Mouse (Mus musculus) lung, postnatal 25 days (tissue): ENCODE measurements around the gene Sec1.

Experiments
- DNase-seq: peaks from one replicate; pipeline ENCODE4 v3.0.0; 2022; ENCODE audit warnings: low spot score

The Sec1 gene

DNA sequence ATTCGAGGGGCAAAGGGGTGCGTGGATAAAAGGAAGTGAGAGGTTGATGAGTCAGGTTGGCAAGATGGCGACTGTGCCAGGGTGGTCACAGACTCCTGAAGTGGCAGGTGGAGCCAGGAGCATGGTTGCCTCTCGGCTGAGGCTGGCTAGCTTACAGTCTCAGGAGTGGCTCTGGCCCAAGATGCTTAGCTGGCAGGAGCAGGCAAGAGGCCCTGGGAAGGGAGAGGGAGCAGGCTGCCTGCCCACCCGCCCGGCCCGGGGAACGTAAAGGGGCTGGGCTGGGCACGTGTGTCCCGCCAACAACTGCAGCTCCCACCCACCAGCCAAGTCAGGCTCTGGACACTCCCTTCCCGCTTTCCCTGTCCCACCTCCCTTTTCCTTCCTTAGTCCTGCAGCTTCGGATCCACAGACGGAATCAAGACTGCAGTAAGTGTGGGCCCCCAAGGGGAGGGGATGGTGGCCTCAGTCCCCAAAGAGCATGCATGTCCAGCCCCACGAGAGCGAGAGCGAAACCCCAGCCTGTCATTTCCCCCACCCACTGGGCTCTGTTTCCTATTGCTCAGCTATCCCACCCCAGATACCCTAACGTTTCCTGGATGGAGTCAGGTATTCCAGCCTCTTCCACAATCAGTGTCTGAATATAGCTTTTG lies 52.7 kb downstream of the Sec1 start:
- DNase-seq: peak; percentile 54

DNA sequence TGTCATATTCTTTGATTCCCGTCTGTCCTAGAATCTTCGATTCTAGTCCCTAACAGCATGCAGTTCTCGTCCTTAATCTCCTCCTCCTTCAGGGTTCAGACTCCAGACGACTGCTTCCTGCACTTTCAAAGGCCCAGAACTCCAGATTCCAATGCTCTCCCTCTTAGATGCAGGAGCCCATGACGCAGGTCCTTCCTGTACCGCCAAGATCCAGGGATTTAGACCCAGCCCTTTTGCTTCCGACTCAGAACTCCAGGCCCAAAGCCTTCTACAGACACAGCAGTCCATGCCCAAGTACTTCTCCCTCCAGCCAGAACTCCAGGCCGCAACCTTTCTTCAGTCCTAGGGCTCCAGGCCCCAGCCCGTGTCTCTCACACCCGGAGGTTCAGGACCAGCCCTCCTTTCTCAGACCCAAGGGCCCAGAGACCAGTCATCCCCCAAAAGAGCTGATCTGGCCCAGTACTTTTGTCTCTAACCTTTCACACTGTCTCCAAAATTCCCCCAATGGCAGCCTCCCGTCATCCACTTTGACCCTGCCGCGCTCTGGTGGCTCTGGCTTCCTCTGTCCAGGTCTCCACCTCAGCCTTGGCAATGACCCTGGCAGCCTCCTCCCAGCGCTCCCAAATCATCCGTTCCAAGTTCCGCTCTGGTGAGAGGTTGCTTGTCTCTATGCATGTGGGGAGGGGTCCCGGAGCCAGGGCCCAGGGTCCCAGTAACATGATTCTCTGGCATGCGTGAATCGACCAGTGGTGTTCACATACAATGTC lies 53.8 kb downstream of the Sec1 start:
- no peak for DNase-seq

DNA sequence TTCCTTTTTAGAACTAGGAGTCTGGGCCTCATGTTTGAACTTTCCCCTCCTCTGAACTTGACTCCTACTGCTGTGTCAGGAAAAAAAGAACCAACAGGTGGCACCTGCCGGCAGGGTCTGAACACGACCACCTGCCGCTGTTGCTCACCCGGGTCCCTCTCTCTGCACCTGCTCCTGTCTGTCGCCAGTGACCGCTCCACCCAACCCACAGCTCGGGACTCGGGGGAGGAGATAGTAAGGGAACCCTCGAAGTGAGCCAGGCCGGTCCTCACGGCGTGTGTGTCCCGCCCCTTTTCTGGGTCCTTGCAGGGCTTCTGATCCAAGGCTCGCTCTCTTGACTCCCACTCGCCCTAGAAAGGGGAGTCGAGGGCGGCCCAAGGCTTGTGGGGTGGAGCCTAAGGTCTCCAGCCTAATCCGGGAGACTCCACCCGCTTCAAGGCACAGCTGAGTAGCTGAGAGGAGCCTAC lies 54.6 kb downstream of the Sec1 start, which contains the start of gene Mamstr:
Gene Mamstr, plus strand, starts transcription at position 417 of the 467 bp plus-strand sequence.
- DNase-seq: no peak

DNA sequence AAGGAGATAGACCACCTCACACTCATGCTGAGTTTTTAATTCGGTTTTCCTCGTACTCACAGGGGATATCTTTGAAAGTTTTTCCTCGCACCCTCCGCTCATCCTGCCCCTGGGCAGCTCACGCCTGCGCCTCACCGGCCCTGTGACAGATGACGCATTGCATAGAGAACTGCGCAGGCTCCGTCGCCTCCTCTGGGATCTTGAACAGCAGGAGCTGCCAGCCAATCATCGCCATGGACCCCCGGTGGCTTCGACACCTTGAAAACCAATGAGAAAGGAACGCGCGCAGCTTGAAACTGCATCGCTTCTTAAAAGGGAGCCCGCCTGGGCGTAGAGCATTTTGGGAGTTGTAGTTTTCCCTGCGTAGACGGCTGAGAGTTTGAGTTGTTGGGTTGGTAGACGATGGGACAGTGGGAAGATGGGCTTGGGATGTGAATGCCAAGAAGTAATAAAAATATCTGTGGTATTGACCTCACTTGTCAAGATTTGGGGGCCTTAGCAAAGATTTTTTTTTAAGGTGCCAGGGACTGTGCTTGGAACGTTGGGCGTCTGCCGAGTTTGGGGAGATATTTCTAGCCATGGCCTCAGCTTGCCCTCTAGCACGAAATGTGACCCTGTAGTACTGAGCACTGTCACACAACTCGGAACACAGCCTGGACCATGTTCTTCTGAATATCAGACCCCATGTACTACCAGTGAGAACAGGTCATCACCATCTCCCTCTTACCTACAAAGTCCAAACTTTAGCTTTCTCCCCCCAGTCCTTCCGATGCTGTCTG lies 55.4 kb downstream of the Sec1 start:
- DNase-seq: peak; percentile 93

DNA sequence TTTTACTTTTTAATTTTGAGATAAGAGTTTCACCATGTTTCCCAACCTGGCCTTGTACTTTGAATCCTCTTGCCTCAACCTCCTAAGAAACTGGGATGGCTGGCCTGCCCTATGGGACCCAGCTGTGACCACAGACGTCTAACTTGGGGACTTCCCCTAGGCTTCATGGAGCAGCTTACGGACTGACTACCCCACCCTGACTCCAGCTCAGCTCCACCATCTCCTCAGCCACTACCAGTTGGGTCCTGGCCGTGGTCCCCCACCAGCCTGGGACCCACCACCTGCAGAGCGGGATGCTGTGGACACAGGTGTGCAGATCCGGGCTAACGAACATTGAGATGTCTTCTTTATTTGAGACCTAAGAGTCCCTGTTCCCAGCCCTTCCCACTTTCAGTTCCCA lies 56.5 kb downstream of the Sec1 start:
- no peak for DNase-seq

DNA sequence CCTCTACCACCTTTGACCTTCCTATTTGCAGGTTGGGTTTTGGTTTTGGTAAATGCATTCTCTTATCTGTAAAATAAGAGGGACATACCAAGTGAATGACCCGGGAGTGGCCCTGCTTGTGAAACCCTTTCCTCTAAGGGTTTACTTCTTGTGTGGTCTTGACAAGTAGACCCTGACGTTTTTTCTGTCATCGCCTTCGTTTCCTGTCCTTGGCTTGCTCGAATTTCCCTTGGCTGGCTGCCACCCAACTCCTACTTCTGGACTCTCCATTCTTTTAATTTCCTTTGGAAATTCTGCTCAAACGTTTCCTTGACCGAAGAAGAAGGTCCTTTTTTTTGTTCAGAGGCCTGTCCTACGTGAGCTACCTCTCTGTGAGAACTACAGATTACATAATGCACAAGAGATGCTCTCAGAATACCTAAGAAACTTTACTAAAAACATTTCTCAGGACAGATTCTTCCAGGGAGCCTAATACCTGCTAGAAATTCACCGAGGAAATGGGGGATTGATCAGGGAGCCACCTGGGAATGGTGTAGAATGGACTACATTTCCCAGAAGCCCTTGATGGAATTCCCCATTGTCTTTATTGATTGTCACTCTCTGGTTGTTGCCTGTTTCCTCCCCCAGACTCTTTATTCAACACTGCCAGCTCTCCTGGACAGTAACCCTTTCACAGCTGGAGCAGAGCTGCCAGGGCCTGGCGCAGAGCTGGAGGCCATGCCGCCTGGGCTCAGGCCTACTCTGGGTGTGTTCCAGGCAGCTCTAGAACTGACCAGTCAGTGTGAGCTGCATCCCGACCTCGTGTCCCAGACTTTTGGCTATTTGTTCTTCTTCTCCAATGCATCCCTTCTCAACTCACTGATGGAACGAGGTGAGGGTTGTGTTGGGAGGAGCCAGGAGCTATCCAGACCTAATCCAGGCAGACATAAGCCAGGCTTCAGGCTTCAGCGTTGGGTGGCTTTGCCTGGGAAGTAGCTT lies 58.2 kb downstream of the Sec1 start:
- no peak for DNase-seq

DNA sequence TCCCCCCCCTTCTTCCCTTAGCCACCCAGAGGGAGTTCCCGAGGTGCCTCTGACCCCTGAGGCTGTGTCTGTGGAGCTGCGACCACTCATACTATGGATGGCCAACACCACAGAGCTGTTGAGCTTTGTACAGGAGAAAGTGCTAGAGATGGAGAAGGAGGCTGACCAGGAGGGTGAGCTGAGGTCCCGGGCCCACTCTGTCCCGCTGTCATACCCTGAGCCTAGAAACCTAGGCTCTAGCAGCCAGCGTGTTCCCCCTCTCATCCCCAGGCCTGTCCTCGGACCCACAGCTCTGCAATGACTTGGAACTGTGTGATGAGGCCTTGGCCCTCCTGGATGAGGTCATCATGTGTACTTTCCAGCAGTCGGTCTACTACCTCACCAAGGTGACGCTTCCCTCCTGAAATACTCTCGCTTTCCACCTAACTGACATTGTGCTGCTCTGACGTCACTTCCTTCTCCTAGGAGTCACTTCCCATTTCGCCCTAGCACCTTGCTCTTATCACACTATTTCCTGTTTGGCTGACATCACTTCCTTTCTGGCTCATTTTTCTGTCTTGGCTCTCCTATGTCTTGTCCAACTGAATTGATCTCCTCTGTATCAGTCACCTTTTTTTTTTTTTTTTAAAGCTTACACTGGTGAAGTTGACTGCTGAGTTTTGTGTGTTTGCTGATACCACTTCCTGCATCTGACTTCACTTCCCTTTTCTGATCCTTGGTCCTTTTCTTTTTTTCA lies 59.1 kb downstream of the Sec1 start:
- peak; percentile 79 for DNase-seq

DNA sequence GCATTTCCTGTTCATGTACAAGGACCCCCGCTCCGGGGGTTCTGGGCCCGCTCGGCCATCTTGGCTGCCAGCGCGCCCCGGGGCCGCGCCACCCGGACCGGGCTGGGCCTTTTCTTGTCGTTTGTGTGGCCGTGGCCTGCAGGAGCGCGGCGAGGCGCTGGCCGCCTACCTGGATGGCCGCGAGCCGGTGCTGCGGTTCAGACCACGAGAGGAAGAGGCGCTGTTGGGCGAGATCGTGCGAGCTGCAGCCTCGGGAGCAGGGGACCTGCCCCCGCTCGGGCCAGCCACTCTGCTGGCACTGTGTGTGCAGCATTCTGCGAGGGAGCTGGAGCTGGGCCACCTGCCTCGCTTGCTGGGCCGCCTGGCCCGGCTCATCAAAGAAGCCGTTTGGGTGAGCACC lies 61.7 kb downstream of the Sec1 start:
- no peak for DNase-seq

DNA sequence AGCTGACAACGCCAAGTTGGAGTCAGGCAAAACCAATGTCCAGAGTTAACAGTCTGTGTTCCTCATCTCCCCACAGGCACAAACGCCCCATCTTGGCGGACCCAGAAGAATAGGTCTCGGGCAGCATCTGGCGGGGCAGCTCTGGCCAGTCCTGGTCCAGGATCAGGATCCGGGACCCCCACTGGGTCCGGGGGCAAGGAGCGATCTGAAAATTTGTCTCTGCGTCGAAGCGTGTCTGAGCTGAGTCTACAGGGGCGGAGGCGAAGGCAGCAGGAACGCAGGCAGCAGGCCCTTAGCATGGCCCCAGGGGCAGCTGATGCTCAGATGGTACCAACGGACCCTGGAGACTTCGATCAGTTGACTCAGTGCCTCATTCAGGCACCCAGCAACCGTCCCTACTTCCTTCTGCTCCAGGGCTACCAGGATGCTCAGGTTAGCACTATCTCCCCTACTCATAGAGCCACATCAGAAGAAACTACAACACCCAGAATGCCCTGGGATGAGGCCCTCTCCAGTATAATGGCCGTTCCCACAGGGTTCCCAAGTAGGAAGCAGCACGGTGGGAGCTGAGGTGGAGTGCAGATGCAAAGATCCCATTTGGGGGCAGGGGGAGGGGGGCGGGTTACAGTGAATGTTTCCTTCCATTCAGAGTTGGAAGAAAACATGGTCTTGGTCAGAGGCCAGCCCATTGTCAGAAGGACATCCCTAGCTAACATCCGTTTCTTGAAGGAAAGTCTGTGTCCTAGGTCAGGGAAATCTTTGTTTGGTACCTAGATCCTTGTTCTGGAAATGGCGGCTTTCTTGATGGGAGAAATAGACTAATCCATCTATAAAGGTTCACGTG lies 63.9 kb downstream of the Sec1 start:
- peak; percentile 47 for DNase-seq

DNA sequence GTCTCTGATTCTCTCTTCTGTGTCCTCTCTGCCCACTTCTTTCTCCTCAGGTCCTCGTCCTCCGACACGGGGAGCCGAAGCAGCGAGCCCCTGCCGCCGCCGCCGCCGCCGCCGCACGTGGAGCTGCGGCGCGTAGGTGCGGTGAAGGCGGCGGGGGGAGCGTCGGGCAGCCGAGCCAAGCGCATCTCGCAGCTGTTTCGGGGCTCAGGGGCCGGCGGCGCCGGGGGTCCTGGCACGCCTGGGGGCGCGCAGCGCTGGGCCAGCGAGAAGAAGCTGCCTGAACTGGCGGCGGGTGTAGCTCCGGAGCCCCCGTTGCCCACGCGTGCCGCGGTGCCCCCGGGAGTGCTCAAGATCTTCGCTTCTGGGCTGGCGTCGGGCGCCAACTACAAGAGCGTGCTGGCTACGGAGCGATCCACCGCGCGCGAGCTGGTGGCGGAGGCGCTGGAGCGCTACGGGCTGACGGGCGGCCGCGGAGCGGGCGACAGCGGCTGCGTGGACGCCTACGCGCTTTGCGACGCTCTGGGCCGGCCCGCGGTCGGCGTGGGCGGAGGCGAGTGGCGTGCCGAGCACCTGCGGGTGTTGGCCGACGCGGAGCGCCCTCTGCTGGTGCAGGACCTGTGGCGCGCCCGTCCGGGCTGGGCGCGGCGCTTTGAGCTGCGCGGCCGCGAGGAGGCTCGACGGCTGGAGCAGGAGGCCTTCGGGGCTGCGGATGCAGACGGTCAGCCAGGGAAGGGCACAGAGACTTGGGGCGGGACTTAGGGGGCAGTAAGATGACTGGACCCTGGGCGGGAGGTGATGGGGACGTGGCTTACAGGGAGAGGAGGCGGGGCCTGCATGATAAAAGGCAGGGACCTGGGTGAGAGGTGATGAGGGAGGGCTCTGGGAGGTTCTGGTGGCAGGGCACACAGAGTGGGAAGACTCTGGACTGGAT lies 65.6 kb downstream of the Sec1 start:
- DNase-seq: peak; percentile 90
